Mouse (Mus musculus) NIH3T3 (cell line): ENCODE measurements around the gene Notch4.
"Not testable (repeated sequence)": the region's sequence is repeated elsewhere in the genome, so short reads cannot be mapped to it uniquely, and the experiment has no call there.

ENCODE experiments used
- DNase-seq: peaks from one replicate; pipeline ENCODE4 v3.0.0-alpha.2; 2012; ENCODE audit warnings: low read depth

Notch4 gene

DNA sequence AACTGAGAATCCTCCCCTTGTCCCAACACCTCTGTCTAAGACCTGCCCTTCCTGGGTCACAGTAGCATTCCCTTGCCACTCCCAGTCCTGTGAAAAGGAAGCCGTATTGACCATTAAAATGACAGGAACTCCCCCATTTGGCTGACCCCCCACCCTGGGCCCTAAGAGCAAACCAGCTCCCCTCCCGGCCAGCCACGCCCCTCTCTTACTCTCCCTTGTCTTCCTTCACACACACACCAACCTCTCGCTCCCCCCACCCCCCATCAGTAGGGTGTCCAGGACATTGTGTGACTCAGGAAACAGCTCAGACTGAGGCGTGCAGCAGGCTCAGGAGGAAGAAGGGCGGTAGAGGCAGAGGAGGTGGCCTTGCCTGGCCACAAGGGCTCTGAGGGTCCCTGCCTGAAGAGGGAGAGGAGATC lies at the start of gene Notch4:
Gene Notch4, plus strand, starts transcription at position 266 of the 419 bp plus-strand sequence.
- DNase-seq: no peak

DNA sequence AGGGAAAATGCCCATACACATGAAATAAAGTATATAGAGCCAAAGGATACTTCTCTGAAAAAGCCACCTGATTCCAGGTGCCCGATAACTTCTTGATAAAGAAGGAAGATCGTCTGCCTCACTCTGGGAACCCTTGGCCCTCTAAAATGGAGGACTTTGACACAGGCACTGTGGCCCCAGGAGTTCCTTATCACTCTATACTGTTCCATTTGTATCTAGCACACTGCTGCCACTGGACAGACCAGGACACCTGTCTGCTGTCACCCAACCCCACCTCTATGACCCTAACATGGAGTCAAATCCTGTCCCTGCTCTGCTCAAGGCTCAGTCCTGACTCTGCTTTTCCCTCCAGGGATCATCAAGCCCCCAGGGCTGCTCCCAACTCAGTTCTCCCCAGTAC lies 47.6 kb upstream of the Notch4 start:
- no peak for DNase-seq

DNA sequence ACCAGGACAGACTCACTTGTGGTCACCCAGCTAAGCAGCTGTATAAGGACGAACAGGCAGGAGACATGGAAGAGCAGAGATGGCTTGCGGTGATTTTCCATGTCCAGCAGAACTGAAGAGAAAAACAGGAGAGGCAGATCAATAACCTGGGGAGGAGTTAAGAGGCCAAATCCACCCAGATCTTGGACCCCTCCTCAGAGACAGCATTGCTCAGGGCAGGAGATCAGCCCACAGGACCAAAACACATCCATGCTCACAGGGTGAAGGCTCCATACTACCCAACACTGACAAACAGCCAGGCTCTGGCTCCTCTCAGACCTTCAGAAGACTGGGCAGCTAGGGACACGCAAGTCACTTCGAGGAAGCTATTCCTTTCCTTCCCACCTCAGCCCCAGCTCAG lies 46.8 kb upstream of the Notch4 start, which contains the start of gene Btnl6:
Gene Btnl6, minus strand, starts transcription at position 101 of the 400 bp plus-strand sequence.
- no peak for DNase-seq

DNA sequence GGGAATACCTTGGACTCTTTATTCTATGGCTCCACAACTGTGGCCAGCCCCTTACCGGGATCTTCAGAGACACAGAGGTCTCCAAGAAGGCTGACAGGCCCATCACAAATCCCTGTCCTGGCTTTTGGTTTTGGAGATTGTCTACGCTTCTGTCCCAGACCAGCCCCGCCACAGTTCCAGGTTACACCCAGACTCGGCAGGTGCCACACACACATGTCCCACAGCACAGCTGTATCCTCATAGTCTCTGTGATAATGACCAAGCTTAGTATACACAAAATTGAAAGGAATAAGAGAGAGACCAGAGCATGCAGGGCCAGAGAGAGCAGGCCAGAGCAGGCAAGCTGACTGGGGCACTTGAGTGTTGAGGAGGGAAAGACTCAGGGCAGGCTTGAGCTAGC lies 46.3 kb upstream of the Notch4 start:
- no peak for DNase-seq

DNA sequence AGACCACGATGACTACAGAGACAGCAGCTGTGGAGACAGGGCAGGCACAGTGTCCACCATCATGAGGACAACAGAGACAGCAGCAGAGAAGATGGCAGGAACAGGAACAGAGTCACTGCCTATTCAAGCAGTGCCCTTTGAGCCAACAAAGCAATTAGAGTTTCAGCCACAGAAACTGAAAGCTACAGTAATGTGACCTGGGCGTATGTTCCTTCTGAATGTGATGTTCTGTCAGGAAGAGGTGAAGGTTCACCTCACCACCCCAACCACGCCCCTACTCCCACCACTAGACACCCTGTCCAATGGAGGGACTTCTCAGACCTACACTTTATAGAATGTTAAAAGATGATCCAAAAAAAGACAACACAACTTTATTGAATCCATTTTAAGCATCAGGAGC lies 45.5 kb upstream of the Notch4 start:
- DNase-seq: not testable (repeated sequence)

DNA sequence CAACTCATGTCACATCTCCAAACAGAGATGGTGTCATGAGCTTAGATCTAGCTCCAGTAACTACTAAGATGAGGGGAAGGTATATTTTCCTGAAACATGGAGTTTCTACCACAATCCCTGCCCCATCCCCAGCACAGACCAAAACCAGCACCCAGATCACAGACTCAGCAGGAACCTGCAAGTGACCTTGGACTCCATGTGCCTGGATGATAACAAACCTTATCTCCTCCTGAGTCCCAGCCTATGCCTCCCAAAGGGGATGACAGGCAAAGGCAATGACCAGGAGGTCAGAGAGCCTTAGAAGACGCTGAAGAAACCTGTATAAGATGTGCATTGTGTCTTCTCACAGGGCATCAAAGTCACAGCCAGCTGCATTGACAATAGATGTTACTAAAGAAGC lies 45.1 kb upstream of the Notch4 start:
- no peak for DNase-seq

DNA sequence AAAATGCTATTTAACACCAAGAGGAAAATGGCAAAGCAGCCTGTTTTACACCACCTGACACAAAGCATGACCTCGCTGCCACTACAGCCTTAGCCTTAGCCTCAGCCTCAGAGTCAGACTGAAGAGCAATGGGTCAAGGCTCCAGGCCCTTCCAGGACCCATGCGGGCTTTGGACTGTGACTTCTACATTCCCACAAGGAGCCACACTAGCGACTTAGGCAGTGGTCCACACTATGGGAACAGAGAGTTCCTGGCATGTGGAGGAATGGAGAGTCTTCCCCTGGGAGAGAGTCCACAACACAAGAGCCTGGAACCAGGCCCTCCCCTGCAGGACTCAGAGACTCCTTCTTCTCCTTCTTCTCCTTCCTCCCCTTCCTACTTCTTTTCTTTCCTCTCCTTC lies 31.4 kb upstream of the Notch4 start:
- peak; percentile 1 for DNase-seq

DNA sequence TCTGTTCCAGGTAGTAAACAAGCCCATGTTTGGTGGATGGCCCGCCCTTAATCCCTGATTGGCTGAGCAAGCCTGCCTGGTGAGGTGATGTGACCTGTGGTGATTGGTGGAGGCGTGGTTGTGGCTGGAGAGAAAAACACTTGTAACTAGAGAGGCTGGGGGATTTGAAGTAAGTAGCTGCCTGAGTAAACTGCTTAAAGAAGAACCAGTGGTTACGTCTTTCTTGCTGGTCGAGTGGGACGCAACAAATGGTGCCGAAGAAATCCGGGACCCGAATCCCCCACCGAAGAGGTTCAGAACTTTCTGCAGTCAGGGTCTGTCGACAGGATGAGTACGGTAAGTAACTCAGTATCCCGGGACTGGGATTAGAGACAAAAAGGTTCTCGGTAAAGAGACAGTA lies 20.5 kb upstream of the Notch4 start:
- DNase-seq: not testable (repeated sequence)

DNA sequence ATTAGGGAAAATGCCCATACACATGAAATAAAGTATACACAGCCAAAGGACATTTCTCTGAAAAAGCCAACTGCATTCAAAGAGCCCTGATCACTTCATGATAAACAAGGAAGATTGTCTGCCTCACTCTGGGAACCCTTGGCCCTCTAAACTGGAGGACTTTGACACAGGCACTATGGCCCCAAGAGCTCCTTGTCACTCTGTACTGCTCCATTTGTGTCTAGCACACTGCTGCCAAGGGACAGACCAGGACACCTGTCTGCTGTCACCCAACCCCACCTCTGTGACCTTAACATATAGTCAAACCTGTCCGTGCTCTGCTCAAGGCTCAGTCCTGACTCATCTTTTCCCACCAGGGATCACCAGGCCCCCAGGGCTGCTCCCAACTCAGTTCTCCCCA lies 17.3 kb upstream of the Notch4 start:
- DNase-seq: no peak

DNA sequence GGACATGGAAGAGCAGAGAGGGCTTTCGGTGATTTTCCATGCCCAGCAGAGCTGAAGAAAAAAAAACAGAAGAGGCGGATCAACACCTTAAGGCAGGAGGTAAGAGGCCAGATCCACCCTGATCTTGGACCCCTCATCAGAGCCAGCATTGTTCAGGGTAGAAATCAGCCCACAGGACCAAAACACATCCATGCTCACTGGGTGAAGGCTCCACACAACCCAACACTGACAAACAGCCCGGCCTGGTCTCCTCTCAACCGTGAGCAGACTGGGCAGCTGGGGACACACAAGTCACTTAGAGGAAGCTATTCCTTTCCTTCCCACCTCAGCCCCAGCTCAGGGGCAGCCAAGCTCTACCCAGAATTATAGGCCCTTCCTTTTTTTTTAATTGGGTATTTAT lies 16.5 kb upstream of the Notch4 start:
- no peak for DNase-seq

DNA sequence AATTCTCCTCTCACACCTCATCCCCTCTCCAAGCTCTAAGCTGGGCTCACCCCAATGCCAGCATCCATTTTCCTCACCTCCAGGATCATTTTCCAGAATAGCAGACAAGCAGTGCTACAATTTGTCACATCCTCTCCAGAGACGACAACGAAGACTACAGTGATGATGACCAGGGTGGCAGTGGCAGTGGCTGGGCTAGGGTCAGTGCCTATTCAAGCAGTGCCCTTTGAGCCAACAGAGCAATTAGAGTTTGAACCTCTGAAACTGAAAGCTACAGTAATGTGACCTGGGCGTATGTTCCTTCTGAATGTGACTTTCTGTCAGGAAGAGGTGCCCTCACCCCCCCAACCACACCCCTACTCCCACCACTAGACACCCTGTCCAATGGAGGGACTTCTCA lies 14.9 kb upstream of the Notch4 start:
- DNase-seq: no peak

DNA sequence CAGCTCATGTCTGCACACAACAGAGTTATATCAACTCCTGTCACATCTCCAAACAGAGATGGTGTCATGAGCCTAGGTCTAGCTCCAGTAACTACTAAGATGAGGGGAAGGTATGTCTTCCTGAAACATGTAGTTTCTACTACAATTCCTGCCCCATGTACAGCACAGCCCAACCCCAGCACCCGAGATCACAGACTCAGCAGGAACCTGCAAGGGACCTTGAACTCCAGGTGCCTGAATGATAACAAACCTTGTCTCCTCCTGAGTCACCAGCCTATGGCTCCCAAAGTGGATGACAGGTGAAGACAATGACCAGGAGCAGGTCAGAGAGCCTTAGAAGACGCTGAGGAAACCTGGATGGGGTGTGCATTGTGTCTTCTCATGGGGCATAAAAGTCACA lies 14.2 kb upstream of the Notch4 start:
- no peak for DNase-seq

DNA sequence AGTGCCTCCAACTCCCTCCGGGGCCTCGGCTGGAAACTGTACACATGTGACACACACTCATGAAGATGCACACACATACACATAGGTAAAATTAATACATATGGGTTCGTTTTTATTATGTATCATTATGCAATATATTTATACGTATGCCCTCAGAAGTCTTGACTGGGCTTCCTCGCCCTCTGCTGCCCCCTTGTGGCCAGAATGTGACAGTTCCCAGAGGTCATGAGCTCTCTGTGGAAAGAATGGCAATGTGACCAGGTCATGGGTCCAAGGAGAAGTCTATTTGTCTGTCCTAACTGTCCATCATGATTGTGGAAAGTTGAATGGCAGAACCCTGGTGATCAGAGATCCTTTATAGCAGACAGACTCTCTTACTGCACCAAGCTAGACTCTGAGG lies 8.6 kb upstream of the Notch4 start:
- peak; percentile 81 for DNase-seq

DNA sequence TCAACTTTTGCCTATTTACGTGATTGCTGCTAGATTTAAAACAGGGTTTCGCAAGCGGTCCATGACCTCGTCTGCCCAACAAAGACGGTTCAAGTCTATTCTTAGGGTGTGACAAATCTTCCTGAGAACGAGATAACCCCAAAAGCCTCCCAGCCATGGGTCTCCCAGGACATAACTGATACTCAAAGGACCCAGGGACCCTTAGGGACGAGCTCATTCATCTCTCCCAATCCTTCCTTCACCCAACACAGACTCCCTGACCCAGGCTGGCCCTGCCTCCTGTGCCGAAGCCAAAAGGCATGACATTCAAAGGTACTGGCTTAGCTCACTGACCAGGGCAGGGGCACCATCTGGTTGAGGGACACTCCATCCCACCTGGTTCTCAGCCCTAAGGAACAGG lies 7.7 kb upstream of the Notch4 start:
- no peak for DNase-seq

DNA sequence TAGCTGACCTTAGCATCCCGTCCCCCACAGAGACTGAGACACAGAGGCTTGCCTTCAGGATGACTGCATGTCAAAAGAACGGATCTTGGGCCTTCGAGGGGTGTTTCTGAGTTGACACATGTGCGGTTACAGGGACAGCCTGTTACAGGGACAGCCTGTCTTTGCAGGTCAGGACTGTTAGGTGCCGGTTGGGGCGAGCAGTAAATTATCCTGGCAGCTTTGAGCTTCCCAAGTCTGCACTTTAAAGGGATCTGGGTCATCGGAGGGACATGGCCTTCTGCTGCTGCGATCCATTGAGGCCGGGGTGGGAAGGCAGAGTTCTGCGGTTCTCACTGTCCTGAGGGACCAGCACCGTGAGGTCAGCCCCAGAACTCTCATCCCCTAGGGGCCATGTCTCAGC lies 6.7 kb upstream of the Notch4 start:
- DNase-seq: no peak

DNA sequence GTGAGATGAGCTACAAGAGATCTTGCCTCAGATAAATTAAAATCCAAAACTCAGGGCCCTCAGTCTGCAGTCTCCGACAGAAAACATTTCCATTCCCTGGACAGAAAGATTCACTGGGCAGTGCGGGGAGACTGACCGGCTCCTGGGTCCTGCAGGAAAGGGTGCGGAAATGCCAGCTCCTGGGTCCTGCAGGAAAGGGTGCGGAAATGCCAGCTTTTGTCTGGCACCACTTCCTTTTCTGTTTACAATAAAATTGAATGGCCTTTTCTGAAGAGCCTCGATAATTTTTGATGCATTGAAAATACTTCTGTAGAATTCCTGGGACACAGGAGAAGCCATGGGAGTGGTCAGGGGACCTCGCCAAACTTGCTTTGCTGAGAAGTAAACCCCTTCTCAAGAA lies 5.0 kb upstream of the Notch4 start:
- no peak for DNase-seq

DNA sequence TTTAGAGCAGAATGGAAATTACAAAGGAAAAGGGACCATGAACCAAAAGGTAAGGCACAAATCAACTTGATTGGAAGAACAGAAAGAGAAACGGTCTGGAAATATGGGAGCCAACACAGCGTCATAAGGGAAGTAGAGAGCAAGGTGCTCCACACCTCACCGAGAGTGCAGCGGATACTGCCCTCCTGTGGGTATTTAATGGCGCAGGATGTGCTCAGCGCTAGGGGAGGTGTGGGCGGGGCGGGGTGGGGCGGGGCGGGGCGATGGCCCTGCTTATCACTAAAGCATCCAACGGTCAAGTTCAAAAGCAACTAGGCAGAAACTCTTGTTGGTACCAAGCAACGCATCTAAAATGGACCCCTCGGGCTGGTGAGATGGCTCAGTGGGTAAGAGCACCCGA lies 4.2 kb upstream of the Notch4 start:
- DNase-seq: no peak

DNA sequence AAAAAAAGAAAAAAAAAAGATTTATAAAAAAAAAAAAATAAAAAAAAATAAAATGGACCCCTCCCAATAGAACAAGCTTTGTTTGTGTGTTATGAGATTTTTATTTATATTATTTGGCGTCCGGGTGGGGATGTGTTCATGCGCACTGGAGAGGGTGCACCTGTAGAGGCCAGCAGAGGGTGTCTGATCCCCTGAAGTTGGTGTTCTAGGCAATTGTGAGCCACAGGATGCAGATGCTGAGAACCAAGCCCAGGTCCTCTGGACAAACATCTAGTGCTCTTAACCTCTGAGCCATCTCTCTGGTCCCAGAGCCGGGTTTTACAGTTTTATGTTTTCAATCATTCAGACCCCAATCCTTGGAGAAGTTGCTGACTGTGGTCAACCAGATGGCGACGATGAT lies 3.6 kb upstream of the Notch4 start:
- DNase-seq: no peak

DNA sequence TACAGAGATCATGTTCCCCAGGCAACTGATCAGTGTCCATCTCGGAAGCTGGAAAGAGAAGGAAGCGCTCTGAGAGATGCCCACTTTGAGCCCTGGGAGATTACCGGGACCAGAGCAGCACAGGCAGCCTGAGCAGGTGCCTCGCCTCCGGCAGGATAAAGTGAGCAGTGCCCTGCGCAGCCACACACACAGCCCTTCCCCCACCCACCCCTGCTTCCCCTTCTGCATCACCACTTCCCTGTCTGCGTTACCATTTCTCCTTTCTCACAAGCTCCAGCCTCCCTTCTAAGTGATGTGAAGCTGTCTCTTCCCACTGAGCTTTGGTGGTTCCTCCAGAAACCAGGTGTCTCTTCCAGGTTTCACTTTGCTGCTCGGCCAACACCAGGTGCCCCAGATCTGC lies 2.9 kb upstream of the Notch4 start:
- DNase-seq: no peak

DNA sequence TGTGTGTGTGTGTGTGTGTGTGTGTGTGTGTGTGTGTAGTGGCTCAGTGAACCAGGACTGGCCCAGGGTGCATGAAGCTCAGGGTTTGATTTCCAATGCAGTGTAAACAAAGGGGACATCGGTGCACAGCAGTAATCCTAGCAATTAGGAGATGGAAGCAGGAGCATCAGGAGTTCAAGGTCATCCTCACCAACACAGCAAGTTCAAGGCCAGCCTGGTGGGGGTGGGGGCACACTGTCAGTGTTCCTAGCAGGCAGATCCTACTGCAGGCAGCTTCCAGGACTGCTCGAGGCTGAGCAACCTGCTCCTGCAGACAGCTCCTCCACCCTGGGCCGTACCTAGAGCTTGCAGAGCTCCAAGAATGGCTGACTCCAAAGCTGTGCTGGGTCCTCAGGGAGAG lies 1.5 kb upstream of the Notch4 start:
- no peak for DNase-seq

DNA sequence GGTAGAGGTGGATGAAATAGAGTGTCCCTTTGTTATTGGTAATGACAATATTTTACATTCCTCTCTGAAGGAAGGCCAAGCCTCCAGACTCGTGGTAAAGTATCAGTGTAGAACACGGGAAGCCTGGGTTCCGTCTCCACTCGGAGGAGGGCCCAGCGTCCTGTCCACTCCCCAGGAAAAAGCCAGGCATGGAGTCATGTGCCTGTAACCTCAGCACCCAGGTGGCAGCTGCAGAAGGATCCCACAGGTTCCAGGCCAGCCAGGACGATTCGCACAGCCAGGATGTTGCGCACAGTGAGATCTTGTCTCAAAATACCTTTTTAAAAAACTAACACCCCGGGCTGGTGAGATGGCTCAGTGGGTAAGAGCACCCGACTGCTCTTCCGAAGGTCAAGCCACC lies 714 bp upstream of the Notch4 start:
- no peak for DNase-seq

DNA sequence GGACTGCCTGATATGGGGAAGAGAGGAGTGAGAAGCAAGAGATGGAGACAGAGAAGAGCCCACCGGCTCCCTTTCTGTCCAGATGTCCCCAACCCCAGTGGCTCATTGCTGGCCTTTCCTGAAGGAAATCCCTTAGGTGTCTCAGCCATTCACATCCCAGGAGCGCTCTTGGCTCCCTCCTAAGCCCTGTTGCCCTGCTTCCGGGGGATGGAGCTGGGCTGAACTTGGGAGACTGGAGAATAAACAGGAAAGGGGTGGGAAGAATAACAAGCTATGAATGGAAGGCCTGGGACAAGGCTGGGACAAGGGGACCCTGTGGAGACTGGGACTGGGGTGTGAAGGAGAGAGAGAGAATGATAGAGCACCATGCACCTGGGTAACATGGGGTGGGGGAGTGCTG lies 728 bp downstream of the Notch4 start:
- no peak for DNase-seq

DNA sequence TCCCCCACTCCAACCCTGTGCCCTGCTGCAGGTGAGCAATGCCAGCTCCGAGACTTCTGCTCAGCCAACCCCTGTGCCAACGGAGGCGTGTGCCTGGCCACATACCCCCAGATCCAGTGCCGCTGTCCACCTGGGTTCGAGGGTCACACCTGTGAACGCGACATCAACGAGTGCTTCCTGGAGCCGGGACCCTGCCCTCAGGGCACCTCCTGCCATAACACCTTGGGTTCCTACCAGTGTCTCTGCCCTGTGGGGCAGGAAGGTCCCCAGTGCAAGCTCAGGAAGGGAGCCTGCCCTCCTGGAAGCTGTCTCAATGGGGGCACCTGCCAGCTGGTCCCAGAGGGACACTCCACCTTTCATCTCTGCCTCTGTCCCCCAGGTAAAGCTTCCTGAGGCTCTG lies 3.2 kb downstream of the Notch4 start:
- no peak for DNase-seq

DNA sequence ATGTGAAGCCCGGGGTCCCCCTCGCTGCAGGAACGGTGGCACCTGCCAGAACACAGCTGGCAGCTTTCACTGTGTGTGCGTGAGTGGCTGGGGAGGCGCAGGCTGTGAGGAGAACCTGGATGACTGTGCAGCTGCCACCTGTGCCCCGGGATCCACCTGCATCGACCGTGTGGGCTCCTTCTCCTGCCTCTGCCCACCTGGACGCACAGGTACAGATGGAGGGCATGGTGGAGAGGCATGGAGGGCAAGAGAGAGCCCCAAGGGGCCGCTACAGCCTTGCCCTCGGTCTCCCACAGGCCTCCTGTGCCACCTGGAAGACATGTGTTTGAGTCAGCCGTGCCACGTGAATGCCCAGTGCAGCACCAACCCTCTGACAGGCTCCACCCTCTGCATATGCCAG lies 4.4 kb downstream of the Notch4 start:
- no peak for DNase-seq

DNA sequence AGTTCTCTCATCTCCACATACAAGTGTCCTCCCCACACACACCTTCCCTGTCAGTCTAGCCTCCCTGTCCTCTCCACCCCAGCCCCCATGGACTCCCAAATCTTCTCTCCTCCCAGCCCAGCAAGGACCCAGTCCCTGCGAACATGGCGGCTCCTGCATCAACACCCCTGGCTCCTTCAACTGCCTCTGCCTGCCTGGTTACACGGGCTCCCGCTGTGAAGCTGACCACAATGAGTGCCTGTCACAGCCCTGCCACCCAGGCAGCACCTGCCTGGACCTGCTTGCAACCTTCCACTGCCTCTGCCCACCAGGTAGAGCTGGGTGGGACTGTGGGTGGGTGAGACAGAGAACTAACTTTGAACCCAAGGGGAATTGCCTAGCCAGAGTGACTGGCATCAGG lies 5.9 kb downstream of the Notch4 start:
- DNase-seq: no peak
